Mouse (Mus musculus) monocyte, adult 2 months (primary cell): ENCODE data around the gene Smarcd3.

ENCODE experiments used
- DNase-seq, 2 experiments: peaks; one replicate each; pipeline ENCODE4 v3.0.0; 2022; ENCODE audit warnings: low spot score in 2 of 2, low read depth in 1 of 2

Gene Smarcd3

GRCm38 (mm10) chr5:24623986-24624821 is at the start of gene Smarcd3:
Smarcd3 (minus strand) TSS chr5:24624411.
- DNase-seq, result no peak

DNA sequence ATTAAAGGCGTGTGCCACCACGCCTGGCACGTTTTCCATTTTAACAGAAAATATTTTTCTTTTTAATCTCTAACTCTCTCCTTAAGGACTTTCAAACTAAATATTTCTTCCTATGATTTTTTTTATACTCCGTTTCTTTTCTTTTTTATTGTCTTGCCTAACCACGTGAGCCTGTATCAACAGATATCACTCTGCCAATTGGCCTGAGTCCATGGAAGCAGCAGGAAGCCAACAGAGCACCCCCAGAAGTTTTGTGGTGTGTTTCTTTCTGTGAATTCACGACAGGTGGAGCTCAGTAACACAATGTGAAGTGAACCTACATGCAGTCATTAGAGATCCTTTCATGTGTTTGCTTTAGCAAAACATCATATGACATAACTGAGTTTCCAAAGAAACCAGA is 37.2 kb upstream of the Smarcd3 start:
- DNase-seq, result no peak

DNA sequence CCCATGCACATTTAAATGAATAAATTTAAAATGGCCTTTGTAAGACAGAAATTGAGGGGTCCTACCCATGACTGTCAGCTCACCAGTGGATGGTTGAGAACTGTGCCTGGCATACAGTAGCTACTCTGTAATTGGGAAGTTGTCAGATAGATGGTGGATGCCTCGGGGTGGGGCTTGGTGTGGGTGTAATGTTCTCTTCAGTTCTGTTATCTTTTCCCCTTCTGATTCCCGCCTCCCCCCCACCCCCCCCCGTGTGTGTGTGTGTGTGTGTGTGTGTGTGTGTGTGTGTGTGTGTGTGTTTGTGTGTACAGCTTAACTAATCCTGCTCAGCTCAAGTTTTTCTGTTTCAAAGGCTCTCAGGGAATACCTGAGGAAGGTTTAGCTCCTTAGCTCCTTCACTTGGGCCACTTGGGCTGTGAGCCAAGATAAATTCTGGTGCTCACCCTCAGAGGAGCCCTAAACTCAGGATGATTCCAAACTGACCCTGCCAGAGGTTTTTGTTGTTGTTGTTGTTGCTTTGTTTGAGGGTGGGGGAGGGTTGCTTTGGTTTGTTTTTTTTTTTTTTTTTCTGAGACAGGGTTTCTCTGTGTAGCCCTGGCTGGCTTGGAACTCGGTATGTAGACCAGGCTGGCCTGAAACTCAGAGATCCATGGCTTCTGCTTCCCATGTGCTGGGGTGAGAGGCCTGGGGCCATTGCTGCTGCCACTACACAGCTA is 35.7 kb upstream of the Smarcd3 start:
- no peak for DNase-seq

DNA sequence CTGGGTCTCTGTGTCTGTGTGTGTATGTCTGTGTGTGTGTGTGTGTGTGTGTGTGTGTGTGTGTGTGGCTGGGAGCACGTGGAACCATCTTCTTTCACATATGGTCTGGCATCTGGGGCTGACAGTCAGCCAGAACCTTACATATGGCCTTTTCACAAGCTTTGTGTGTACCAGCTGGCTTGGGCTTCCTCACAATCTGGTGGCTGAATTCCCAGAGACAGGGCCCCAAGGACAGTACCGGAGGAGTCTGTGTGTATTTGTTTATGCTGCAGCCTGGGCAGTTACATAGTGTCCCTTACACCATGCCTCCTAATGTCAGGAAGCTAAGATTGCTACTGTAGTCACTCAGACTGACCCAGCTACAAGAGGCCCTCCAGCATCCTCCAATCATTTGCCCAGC is 32.9 kb upstream of the Smarcd3 start:
- no peak for DNase-seq

DNA sequence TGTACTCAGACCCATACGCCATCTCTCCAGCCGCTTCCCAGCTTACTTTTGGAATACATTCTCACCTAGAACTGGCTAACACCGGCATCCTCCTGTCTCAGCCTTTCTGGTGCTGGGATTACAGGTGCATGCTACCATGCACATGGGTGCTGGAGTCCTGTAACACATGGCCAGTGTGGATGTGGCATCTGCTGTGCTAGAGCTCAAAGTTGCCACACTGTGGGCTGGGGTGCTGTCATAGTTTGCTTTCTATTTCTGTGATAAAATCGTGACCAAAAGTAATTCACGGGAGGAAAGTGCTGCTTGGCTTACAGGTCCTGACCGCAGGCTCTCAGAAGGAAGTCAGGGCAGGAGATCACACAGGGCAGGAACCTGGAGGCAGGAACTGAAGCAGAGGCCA is 30.3 kb upstream of the Smarcd3 start:
- DNase-seq, result no peak

DNA sequence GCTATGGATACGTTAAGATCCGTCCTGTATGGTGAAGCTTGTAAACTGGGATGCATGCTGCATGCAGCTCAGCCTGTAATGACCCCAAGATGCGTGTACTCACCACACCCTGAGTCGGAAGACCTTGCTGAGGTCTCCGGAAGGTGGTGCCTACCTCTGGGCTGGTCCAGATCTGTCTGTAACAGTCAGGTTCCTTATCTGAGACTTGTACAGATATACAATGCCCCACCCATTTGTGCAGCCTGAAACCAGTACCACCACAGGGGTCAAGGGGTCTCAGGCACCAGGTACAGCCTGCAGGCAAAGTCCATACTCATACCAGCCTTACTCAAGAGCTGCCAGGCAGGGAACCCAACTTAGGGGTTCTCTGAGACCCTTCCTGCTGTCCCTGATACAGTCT is 28.6 kb upstream of the Smarcd3 start:
- DNase-seq, result no peak

- DNase-seq, result peak; percentile 22 to 57
Observed at GRCm38 (mm10) chr5:24651768-24652752, 27.8 kb upstream of the Smarcd3 start.

DNA sequence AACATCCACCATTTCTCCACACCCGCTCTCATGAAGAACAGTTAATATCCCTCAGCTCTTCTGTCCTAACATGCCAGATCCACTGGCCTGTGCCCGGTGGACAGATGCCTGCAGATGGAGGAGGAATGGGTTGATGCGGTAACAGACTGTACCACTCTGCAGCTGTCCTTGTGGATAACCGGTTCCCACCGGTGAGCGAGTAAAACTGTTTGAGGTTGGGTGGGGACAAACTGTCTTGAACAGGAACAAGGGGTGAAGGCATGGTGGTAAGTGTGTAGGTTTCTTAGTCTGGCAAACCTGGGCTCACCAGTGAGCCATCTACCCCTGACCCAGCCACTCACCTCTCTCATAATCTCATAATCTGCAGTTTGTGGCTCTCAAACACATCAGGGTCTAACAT is 27.1 kb upstream of the Smarcd3 start:
- no peak for DNase-seq

- DNase-seq, result no peak
Observed at GRCm38 (mm10) chr5:24649701-24650100, 25.5 kb upstream of the Smarcd3 start.

GRCm38 (mm10) chr5:24649231-24649630 is 25.0 kb upstream of the Smarcd3 start:
- no peak for DNase-seq

GRCm38 (mm10) chr5:24645454-24645853 is 21.2 kb upstream of the Smarcd3 start:
- DNase-seq, result no peak

DNA sequence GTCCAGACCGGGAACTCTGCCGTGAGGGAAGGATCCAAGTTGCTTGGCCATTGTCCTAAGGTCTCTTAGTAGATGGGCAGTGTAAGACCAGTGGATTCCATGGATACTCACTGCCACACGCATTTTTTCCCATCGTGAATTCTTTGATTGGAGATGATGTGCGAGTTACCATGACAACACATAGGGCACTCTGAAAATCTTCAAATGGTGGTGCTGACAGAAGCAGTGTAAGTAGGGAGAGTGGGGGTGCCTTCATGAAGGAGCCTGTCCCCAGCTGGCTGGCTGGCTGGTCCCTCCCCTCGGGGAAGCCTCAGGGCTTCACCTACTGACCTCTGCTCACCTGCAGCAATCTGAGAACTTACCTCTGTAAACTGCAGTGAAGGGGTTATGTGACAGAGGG is 14.9 kb upstream of the Smarcd3 start:
- no peak for DNase-seq

DNA sequence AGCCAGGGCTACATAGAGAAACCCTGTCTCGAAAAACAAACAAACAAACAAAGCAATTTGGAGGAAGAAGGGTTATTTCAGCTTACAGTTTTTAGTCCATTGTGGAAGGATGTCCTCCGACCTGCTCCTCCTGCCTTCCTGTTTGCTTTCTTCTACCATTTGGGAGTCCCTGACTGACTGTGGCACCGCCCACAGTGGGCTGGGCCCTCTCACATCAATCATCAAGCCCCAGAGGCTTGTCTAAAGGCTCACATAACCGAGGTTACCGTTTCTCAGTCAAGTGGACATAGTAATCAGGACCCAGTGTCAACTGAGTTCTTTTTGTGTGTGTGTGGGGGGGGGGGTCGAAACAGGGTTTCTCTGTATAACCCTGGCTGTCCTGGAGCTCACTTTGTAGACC is 13.9 kb upstream of the Smarcd3 start:
- DNase-seq, result no peak

GRCm38 (mm10) chr5:24636987-24637386 is 12.8 kb upstream of the Smarcd3 start:
- no peak for DNase-seq

DNA sequence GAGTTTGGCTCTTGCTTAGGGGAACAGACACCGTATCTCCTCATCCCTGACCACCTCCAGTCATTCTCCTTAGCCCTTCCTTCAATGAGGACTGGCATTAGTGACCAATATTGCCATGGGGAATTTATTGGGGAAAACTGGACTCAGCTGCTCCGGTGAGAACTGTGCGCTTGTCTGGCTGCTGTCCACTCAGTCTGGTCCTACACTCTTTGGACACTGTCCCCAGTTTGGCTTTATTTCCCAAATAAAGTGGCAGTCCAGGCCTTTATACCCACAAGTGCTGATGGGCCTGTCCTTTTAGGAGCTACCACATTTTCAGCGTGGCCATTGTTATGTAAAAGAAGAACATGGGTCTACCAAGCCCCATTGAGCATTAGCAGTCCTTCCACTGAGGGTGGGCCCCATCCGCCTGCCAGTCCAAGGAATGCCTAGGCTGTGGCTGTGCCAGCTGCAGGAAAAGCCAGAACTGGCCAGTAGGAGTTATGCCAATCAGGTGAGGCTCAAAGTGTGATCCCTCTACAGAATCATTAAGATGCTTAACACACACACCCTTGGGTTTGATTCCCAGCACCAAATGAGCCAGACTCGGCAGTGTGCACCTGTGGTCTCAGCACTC is 11.4 kb upstream of the Smarcd3 start:
- DNase-seq, result no peak

- no peak for DNase-seq
Observed at GRCm38 (mm10) chr5:24635093-24635492, 10.9 kb upstream of the Smarcd3 start.

- no peak for DNase-seq
Observed at GRCm38 (mm10) chr5:24629712-24630111, 5.5 kb upstream of the Smarcd3 start.

- DNase-seq, result no peak
Observed at GRCm38 (mm10) chr5:24624822-24625120, 560 bp upstream of the Smarcd3 start.

GRCm38 (mm10) chr5:24623041-24623985 is 898 bp downstream of the Smarcd3 start:
- no peak for DNase-seq
